Mouse (Mus musculus) bone marrow, adult 2 months (tissue): ENCODE measurements around the gene Med29.

Experiments
- CTCF ChIP-seq: fragments of 200-500 bp; IDR thresholded peaks from 2 replicates; pipeline ENCODE4 v1.5.1; 2011; ENCODE audit warnings: low read length, control low read depth; ENCODE audit not compliant: control insufficient read depth, insufficient read depth
- POLR2A ChIP-seq: fragments of 200-500 bp; IDR thresholded peaks from 2 replicates; pipeline ENCODE4 v1.6.1; 2011; ENCODE audit warnings: low read depth, mild to moderate bottlenecking, control low read depth, low read length, borderline replicate concordance; ENCODE audit not compliant: control insufficient read depth

DNA sequence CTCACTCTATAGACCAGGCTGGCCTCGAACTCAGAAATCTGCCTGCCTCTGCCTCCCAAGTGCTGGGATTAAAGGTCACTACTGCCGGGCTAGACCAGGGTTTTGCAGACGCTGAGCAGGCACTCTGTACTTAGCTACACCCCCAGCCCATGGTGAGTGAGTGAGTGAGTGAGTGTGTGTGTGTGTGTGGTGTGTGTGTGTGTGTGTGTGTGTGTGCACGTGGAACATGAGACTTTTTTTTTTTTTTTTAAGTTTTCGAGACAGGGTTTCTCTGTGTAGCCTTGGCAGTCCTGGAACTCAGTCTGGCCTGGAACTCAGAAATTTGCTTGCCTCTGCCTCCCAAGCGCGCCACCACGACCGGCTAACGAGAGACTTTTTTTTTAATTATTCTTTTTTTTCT, 17.9 kb downstream of the Med29 start:
- TF ChIP-seq CTCF = no peak
- no peak for TF ChIP-seq POLR2A
